Mouse (Mus musculus): ENCODE data around the gene Plch2. TPM values are rescaled to one million over a fixed set of nuclear protein-coding genes. Genes with fewer than 3 reads are reported as not detected.

The Plch2 gene
- polyA plus RNA-seq, 1 experiment from 2014 or later: 9.0 TPM

- peak; percentile 44 for ATAC-seq
- no peaks in the 10 kb centered on the region for H3K9me3 ChIP-seq
- peak overlapping the region; percentile 44; the same call in 1 of the 2 replicates for H3K9ac ChIP-seq (replicated peaks)
- peak overlapping the region; percentile 49 for H3K4me2 ChIP-seq (replicated peaks)
- peak overlapping the region; percentile 15 for H3K4me3 ChIP-seq (replicated peaks)
- H3K4me1 ChIP-seq (replicated peaks): peaks cover 80% of the 10 kb centered on the region
- H3K27me3 ChIP-seq: peaks cover 13% of the 10 kb centered on the region; the same call in 1 of the 2 replicates
- no peaks in the 10 kb centered on the region for H3K36me3 ChIP-seq
- 5% methylated on average over 15 of the region's 15 CpGs for WGBS
- H3K27ac ChIP-seq: no peak overlapping the region
Measured at GRCm38 (mm10) chr4:155018601-155019335, 37.8 kb downstream of the Plch2 start.

DNA sequence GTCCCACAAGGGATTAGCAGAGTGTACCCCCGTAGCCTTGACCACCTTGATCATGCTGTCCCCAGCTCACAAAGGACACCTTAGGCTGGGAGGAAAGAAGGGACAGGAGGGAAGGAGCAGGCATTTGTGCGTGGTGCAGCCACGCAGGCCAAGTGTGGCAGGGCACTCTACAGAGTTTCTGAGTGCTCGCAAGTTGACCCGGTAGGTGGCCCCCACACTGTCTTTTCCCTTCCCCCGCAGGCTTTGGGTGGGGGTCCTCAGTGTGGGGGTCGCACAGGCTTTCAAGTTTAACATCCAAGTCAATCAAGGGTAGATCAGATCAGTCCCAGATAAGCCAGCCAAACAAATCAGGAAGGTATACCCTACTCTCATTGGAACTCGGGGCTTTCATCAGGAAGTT is 38.5 kb downstream of the Plch2 start:
- Histone ChIP-seq H3K4me2 (replicated peaks) (no peak overlapping the region), H3K4me1 (replicated peaks) (peaks cover 83% of the 10 kb centered on the region), H3K27ac (no peak overlapping the region), H3K9me3 (no peaks in the 10 kb centered on the region), H3K36me3 (no peaks in the 10 kb centered on the region), H3K9ac (replicated peaks) (no peak overlapping the region), H3K27me3 (peaks cover 13% of the 10 kb centered on the region; the same call in 1 of the 2 replicates), H3K4me3 (replicated peaks) (no peak overlapping the region)
- no peak for ATAC-seq
- WGBS: 73% methylated on average over 8 of the region's 8 CpGs

GRCm38 (mm10) chr4:155017253-155017878 is 39.2 kb downstream of the Plch2 start:
- ATAC-seq: no peak
- Histone ChIP-seq H3K9ac (replicated peaks) (no peak overlapping the region), H3K4me1 (replicated peaks) (peaks cover 87% of the 10 kb centered on the region), H3K27ac (no peak overlapping the region), H3K27me3 (peaks cover 13% of the 10 kb centered on the region; the same call in 1 of the 2 replicates), H3K4me2 (replicated peaks) (no peak overlapping the region), H3K36me3 (no peaks in the 10 kb centered on the region), H3K9me3 (no peaks in the 10 kb centered on the region), H3K4me3 (replicated peaks) (no peak overlapping the region)
- WGBS: 63% methylated on average over 11 of the region's 11 CpGs

- Histone ChIP-seq H3K27me3 (peaks cover 13% of the 10 kb centered on the region; the same call in 1 of the 2 replicates), H3K4me1 (replicated peaks) (peaks cover 81% of the 10 kb centered on the region)
Measured at GRCm38 (mm10) chr4:155016807-155017206, 39.8 kb downstream of the Plch2 start.

DNA sequence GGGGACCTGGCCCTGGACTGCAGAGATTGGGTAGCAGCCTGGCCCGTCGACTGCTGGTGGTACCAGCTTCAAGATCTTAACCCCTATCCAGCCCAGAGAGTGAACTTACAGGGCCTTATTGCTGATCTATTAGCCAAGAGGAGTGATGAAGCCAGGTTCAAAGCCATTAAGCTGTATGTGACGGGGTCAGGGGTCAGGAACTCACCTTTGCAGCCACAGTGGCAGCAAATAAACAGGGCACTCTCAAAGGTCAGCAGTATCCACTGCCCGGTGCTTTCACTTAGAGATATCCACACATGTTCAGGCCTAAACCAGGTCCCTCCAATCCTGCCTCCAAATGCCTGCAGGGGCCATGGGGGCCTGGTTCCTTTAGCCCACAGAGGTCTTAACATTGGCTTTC is 41.0 kb downstream of the Plch2 start:
- Histone ChIP-seq H3K4me1 (replicated peaks) (peaks cover 77% of the 10 kb centered on the region), H3K27ac (no peak overlapping the region), H3K4me3 (replicated peaks) (no peak overlapping the region), H3K4me2 (replicated peaks) (no peak overlapping the region), H3K9ac (replicated peaks) (no peak overlapping the region), H3K27me3 (peaks cover 8% of the 10 kb centered on the region; the same call in 1 of the 2 replicates), H3K36me3 (no peaks in the 10 kb centered on the region), H3K9me3 (no peaks in the 10 kb centered on the region)
- WGBS: 81% methylated on average over 4 of the region's 4 CpGs
- no peak for ATAC-seq

More at GRCm38 (mm10) chr4:155016807-155017206, 39.8 kb downstream of the Plch2 start:
- Histone ChIP-seq H3K9ac (replicated peaks) (no peak overlapping the region), H3K9me3 (no peaks in the 10 kb centered on the region), H3K27ac (no peak overlapping the region), H3K4me3 (replicated peaks) (no peak overlapping the region), H3K36me3 (no peaks in the 10 kb centered on the region), H3K4me2 (replicated peaks) (no peak overlapping the region)
- no peak for ATAC-seq
- 72% methylated on average over 11 of the region's 11 CpGs for WGBS

DNA sequence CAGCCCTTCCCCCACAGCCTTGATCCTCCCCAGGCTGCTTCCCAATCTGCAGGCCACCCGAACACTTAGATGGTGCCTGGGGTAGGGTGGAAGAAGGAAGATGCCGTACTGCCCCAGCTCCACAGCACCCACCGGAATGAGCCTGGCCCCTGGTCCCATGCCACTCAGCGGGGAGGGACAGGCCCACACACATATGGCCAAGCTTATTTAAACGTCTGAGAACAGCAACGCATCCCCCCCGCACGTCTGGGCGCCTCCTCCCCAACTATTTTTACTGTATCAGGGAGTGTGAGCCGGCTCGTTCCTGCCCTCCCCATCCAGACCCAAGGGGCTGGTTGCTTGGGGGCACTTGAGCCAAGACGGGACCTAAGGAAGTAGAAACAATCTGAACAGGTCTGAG is 41.8 kb downstream of the Plch2 start:
- WGBS: 71% methylated on average over 12 of the region's 12 CpGs
- Histone ChIP-seq H3K4me3 (replicated peaks) (no peak overlapping the region), H3K27ac (no peak overlapping the region)

GRCm38 (mm10) chr4:155014244-155014643 is 42.3 kb downstream of the Plch2 start:
- no peak overlapping the region for H3K4me3 ChIP-seq (replicated peaks)
- H3K9ac ChIP-seq (replicated peaks): peak overlapping the region; percentile 2; the same call in 1 of the 2 replicates
- WGBS: 61% methylated on average over 14 of the region's 14 CpGs
- peaks cover 64% of the 10 kb centered on the region for H3K4me1 ChIP-seq (replicated peaks)
- no peak for ATAC-seq
- no peak overlapping the region for H3K27ac ChIP-seq
- no peaks in the 10 kb centered on the region for H3K9me3 ChIP-seq
- peaks cover 8% of the 10 kb centered on the region for H3K27me3 ChIP-seq
- H3K36me3 ChIP-seq: no peaks in the 10 kb centered on the region
- H3K4me2 ChIP-seq (replicated peaks): no peak overlapping the region

More for the DNA sequence above, 41.8 kb downstream of the Plch2 start:
- Histone ChIP-seq H3K9ac (replicated peaks) (peak overlapping the region; percentile 2; the same call in 1 of the 2 replicates), H3K27me3 (peaks cover 8% of the 10 kb centered on the region), H3K9me3 (no peaks in the 10 kb centered on the region), H3K36me3 (no peaks in the 10 kb centered on the region), H3K4me2 (replicated peaks) (no peak overlapping the region), H3K4me1 (replicated peaks) (peaks cover 70% of the 10 kb centered on the region)
- ATAC-seq: no peak

DNA sequence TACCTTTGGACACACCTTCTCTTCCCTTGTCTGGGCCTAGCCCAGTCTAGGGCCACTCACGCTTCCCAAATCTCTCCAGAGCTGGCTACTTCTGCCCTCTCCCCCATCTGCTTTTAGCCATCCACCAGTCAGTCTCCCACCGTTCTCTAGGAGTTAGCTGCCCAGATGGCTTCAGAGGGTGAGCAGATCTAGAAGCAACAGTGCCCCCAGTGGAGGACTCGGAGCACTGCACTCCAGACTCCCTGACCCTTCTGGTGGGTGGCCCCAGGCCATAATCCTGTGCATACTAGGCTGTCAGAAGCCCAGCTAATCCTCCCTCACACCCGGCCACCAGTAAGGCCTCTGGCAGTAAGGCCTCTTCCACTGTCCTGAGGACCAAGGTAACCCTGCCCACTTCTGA is 43.8 kb downstream of the Plch2 start:
- no peak overlapping the region for H3K4me3 ChIP-seq (replicated peaks)
- no peak overlapping the region for H3K9ac ChIP-seq (replicated peaks)
- peak; percentile 62 for ATAC-seq
- H3K9me3 ChIP-seq: no peaks in the 10 kb centered on the region
- H3K4me1 ChIP-seq (replicated peaks): peaks cover 50% of the 10 kb centered on the region
- H3K27ac ChIP-seq: no peak overlapping the region
- no peaks in the 10 kb centered on the region for H3K36me3 ChIP-seq
- no peak overlapping the region for H3K4me2 ChIP-seq (replicated peaks)
- WGBS: 3% methylated on average over 4 of the region's 4 CpGs
- H3K27me3 ChIP-seq: peaks cover 4% of the 10 kb centered on the region

DNA sequence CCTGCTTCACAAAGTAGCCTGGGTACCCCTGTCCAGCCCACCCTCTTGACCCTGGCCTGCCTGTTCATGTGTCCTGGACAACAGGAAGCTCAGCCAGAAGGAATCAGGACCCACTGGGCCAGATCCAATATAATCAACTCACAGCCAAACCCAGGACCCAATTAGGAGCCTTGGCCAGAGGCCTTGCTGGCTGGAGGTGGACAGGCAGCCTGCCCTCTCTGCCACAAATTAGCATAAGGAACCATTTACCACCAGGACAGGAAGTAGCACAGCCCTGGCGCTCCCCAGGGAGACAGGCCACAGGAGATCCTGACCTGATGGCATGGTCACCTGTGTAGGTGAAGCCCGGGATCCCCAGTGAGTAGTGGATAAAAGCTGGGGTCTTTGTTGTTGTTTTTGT is 44.5 kb downstream of the Plch2 start:
- ATAC-seq: no peak
- 81% methylated on average over 2 of the region's 2 CpGs for WGBS
- Histone ChIP-seq H3K9me3 (no peaks in the 10 kb centered on the region), H3K4me2 (replicated peaks) (no peak overlapping the region), H3K4me3 (replicated peaks) (no peak overlapping the region), H3K9ac (replicated peaks) (0 out of 2 replicates have a peak overlapping the region, but pooled peaks have one; percentile 19), H3K27ac (no peak overlapping the region), H3K27me3 (peaks cover 2% of the 10 kb centered on the region; the same call in 1 of the 2 replicates), H3K36me3 (no peaks in the 10 kb centered on the region), H3K4me1 (replicated peaks) (peaks cover 43% of the 10 kb centered on the region)

DNA sequence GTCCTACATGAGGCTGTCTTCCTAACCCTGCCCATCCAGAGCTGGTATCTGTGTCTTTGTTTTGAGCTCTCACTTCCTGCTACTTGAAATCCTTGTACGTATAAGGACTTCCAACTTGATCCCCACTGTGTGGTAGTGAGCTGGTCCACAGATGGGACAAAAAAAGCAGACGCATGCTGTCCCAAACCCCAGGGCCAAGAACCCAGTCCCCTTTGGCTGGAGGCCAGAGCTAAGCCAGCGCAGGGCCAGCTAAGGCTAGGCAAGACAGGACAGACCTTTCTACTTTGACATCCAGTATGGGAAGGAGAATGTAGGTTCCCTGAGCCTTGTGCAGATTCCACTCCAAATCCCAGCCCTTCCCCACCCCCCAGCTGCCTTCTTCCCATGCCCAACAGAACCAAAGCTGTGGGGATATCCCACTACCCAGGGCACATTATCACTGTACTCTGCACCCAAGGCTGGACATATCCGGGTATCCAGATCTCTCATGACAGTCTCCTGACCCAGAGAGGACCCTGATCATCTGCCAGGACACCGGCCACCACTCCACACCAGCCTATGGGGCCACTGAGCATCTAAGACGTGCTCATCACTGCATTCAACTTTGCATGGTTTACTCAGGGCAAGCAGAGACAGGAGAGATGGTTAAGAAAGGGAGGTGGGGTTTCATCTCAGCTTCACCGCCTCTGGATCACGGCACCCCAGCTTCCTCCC is 45.1 kb downstream of the Plch2 start:
- peaks cover 2% of the 10 kb centered on the region; the same call in 1 of the 2 replicates for H3K27me3 ChIP-seq
- ATAC-seq: no peak
- H3K9me3 ChIP-seq: no peaks in the 10 kb centered on the region
- no peak overlapping the region for H3K27ac ChIP-seq
- 81% methylated on average over 8 of the region's 8 CpGs for WGBS
- no peak overlapping the region for H3K4me2 ChIP-seq (replicated peaks)
- H3K36me3 ChIP-seq: no peaks in the 10 kb centered on the region
- H3K9ac ChIP-seq (replicated peaks): no peak overlapping the region
- no peak overlapping the region for H3K4me3 ChIP-seq (replicated peaks)
- peaks cover 38% of the 10 kb centered on the region for H3K4me1 ChIP-seq (replicated peaks)

GRCm38 (mm10) chr4:155010870-155011269 is 45.7 kb downstream of the Plch2 start:
- no peak overlapping the region for H3K9ac ChIP-seq (replicated peaks)
- H3K36me3 ChIP-seq: no peaks in the 10 kb centered on the region
- no peaks in the 10 kb centered on the region for H3K9me3 ChIP-seq
- H3K4me1 ChIP-seq (replicated peaks): peaks cover 33% of the 10 kb centered on the region
- ATAC-seq: no peak
- 80% methylated on average over 5 of the region's 5 CpGs for WGBS
- no peaks in the 10 kb centered on the region; the same call in 1 of the 2 replicates for H3K27me3 ChIP-seq
- H3K4me3 ChIP-seq (replicated peaks): no peak overlapping the region
- no peak overlapping the region for H3K4me2 ChIP-seq (replicated peaks)
- no peak overlapping the region for H3K27ac ChIP-seq

DNA sequence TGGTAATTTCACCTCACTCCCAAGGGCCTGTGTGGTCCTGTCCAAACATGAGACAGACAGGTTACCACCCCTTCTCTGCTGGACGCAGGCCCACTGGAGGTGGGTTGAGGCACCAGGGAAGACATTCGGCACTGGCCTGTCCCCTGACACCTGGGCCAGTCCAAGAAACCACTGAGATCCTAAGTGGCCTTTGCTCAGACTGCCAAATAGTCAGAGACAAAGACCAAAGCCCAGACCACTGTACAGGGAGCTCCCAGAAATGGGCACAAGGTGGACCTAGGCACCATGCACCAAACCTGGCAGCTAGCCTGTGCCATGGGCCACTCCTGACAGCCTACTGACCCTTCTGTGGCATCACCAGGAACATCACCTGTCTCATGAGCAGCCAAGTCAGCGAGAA is 47.4 kb downstream of the Plch2 start:
- ATAC-seq: no peak
- no peaks in the 10 kb centered on the region for H3K9me3 ChIP-seq
- H3K9ac ChIP-seq (replicated peaks): no peak overlapping the region
- no peak overlapping the region for H3K4me3 ChIP-seq (replicated peaks)
- no peak overlapping the region for H3K27ac ChIP-seq
- H3K36me3 ChIP-seq: no peaks in the 10 kb centered on the region
- H3K27me3 ChIP-seq: no peaks in the 10 kb centered on the region; the same call in 1 of the 2 replicates
- peaks cover 21% of the 10 kb centered on the region for H3K4me1 ChIP-seq (replicated peaks)
- WGBS: 87% methylated on average over 3 of the region's 3 CpGs
- no peak overlapping the region for H3K4me2 ChIP-seq (replicated peaks)
